Mouse (Mus musculus): ENCODE results near the gene Fmn2.

Gene Fmn2

DNA sequence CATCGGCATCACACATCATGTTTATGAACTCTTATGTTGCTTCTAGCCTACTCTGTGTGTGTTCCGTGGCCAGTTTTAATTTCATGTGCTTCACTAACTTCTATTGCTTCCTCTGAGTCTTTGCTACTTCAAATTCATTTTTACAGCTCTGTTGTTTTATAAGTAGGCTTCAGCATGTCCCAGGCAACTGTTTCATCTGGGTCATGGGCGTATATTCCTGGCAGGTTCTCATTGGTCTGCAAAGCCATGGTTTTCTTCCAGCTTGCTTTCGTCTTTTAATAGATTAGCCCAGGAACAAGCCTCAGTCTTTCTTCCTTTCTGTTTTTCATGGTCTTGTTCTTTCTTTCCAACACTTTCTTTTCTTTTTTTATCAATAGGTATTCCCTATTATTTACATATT lies 279.4 kb downstream of the Fmn2 start:
- DNase-seq (ENCODE audit: low read depth, low spot score) = no peak

DNA sequence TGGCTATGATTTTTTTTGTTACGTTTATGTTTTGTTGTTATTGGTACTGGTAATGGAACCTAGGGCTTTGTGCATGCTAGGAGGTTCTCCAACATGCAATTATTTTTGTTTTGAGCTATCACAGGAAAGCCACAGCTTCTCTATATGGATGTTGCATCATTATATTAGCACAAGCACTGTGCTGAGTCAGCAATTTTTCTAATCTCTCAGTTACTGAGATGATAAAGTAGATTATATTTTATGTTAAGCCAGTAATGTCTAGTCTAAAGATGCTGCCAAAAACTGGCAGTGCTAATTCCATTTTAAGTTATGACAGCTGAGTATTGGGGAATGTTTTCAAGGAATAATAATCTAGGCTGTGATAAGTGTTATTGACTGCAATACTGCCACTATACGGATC lies 287.0 kb downstream of the Fmn2 start:
- no peak for DNase-seq (ENCODE audit: low read depth, low spot score)

DNA sequence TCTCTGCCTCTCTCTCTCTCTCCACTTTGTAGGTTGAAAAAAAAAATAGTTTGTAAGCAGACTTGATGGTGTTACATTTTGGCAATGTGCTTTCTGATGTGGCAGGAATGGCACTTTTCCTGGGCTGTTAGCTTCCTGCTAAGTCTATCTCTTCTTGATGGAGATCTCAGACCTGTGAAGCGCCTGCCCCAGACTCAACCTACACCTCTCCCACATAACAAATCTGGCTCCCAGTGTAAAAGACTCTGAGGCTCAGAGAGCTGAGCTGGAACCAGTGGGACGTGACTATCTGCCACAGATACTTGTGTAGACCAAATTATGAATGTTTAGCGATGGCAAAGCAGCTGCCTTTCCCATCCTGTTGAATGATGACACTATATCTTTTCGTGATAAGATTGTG lies 310.2 kb downstream of the Fmn2 start:
- DNase-seq (ENCODE audit: low read depth, low spot score) = no peak

DNA sequence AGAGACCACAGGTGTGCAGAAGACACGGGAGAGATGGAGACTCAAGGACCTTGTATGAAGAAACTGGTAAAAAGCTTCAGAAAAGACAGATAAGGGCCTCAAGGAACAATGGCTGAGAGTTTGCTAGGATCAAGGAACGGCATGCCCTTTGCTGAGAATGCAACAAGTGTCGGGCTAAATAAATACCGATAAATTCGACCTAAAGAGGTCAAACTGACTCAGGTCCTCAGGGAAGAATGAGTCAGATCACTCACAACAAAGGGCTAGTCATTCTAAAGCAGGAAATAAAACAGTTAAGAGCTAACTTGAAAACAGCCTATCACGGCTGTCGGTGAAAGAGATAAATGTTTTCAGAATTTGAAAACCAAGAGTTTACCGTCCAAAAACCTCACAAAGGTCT lies 324.9 kb downstream of the Fmn2 start:
- no peak for DNase-seq (ENCODE audit: low read depth, low spot score)

DNA sequence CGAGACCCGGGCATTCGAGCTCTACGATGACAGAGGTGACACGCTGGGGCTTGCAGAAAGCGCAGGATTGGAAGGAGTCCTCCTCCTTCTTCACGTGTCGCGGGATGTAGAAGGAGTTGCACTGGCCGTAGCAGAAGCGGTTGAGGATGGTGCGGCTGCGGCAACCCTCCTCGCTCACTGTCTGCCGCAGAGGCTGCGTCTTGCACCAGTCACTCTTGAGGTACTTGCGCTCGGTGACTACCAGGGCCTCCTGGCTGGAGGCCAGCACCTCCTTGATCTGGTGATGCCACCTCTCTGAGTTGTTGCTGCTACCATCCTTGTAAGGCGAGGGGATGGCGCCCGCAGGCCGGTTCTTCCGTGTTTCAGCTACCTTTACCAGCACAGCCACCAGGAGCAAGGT lies 335.2 kb downstream of the Fmn2 start:
- no peak for DNase-seq (ENCODE audit: low read depth, low spot score)

DNA sequence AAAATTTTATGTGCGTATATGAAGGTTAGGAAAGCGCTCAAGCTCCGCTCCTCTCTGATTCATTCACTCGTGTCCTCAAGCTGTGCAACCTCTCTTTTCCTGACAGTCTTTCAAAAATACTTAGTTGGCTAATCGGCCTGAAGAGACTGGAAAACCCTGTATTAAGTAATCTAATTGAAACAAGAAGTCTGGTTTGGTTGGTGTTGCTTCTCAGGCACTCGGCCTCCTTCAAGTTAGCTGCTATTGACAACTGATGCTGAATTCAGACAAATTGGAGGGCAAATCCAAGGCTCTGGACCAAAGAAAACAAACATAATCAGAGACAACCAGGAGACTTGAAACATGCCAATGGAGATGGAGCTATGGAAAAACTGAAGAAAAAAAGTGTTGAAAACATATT lies 343.2 kb downstream of the Fmn2 start:
- DNase-seq (ENCODE audit: low read depth, low spot score) = no peak

DNA sequence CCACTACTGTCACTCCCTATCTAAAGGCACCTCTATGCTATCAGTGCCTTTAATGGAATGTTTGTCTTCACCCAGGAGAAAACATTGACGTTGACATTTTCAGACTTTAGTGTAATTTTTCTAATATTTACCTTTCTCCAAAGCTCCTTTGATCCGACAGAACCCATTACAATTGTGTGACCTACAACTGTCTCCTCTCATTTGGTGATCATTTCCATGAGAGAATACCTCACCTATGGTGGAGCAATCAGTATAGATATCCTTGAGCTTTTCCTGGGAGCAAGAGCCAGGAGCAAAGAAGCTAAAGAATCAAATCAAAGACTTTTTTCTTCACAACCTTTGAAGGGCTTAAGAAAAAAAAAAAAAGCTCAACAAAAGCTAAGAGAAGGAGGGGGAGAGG lies 354.6 kb downstream of the Fmn2 start:
- DNase-seq (ENCODE audit: low read depth, low spot score) = no peak

DNA sequence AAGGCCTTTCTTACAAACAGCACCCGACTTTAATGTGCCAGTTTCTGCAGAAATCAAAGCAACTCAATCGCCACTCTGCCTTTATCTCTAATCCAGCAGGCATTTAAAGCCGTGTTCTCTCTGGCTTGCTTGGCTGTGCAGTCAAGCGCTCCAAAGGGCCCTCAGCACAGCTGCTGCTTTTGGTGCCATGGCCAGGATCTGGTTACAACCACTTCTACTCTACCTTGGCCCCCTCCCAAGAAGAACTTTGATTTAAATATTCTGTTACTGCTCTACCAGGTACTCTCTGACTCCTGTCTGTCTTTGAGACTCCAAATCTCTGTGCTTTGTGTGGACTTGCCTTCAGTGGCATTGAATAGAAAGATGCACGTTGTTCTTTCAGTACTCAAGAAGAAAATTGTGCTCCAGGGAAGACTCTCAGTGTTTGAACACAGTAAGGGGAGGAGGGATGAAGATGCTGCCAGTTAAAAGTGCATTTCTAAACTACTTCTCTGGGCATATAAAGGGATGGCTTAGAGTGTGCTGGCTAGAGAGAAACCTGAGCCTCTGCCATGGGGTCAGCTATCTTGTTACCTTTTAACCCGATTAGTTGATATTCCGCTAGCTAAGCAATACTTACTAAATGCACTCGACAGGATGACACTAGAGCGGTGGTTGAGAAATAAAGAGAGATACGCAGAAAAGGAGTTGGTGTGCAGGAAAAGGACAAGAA lies 358.9 kb downstream of the Fmn2 start:
- no peak for DNase-seq (ENCODE audit: low read depth, low spot score)
